Mouse (Mus musculus): ENCODE results near the gene Spaca4.
A peak's percentile ranks its signal among the peaks of the same experiment; 100 is the strongest.

Gene Spaca4

DNA sequence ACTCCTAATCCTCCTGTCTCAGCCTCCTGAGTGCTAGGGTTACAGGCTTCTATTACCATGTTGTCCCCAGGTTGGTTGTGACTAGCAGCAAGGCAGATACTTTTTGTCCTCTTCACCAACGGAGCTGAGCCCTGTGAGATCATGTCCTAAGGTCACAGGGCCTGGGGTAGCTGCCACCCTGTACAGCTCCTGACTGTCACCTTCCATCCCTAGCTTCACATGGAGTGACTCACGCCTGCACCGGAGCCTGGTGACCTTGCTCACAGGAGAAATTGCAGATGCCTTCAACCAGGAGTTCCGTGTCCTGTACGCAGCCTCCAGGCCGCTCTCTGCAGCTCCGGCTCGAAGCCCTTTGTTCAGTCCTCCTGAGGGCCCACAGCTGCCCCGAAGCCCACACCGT, 806 bp upstream of the Spaca4 start:
- DNase-seq (ENCODE audit: low spot score) = no peak

DNA sequence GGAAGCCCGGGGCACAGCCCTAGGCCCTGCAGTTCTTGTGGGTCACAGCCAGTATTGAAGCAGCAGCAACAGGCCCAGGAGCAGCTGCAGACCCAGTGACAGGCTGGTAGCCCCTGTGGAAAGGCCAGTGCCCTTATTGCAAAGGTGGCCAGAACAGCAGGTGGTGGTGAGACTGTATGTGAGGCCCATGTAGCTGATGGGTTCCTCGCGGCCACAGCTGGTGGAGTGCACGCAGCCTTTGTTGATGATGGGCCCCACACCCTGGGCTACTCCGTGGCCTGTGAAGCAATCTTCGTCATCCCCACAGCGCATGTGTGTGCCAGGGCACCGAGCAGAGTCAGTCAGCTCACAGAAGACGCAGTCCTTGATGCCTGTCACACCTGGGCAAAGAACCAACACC, 462 bp downstream of the Spaca4 start:
- no peak for DNase-seq (ENCODE audit: low spot score)

DNA sequence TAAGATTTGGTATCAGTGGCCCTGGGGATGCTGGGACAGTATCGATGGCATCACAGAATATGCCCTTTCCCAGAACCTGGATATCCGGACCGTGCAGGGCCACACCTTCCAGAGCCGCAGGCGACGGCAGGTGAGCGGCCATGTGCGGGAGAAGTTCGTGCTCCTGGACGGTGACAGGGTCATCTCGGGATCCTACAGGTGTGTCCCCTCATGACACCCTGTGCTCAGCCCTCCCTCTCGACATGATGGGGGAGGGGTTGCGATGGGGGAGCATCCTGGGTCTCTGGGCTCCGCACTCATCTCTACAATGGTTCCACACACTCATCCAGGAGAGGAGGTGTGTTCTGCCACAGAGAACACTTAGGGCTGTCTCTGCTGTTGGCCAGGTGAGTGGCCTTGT, 1.8 kb downstream of the Spaca4 start:
- DNase-seq (ENCODE audit: low spot score) = no peak

DNA sequence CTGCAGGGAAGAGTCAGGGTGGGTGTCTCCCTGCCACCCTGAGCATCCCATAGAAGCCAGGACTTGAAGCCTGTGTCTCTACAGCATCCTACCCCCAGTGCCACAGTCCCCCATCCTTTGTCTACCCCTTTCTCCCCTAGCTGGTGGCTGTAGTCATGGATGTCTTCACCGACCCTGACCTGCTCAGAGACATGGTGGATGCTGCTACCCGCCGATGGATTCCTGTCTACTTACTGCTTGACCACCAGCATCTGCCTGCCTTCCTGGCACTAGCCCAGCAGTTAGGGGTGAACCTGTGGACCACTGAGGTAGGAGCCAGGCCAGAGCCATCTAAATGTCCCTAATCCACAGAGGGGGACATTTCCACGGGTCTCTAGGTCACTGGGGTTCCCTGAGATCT, 2.3 kb downstream of the Spaca4 start:
- no peak for DNase-seq (ENCODE audit: low spot score)

DNA sequence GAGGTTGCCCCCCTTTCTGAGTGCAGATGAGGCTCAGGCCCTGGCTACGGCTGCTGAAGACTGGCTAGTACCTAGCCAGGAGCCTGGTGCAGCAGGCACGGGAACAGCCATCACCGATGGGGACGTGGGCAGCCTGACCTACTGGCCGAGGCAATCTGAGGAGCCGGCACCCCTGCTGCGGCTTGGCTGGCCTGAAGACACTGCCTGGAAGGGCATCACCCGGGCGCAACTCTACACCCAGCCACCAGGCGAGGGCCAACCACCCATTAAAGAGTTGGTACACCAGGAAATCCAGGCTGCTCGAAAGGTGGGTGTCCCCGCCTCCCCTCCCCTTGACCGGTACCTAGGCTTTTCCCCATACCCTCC, 3.3 kb downstream of the Spaca4 start:
- DNase-seq (ENCODE audit: low spot score) = no peak

DNA sequence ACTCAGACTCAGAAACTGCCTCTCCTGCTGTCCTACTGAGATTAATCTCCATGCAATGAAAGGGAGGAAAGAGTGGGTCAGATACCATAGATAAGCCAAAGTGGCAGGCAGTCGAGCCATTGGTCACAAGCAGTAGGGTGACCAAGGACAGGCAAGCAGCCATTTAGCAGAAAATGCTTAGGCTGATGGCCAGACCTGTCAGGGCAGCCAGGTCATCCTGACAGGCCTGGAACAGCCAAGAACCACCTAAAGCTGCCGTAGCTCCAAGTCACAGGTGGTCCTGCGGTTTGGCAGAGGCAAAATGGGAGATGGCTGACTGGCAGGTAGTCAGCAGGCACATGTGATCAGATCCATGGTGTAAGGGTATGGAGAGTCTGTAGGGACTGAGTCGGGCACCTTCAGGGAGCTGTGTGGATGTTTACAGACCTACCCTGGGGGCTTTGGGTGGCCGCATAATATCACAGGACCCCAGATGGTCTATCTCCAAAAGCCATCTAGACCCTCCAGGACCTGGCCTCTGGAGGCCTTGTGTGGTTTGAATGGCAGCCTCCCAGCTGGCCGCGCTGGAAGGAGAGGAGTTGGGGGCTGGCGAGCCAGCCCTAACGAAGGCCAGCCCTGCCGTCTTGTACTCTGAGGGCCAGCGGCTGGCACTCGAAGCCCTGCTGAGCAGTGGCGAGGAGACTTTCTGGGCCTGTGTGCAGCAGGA, 3.8 kb downstream of the Spaca4 start:
- no peak for DNase-seq (ENCODE audit: low spot score)

DNA sequence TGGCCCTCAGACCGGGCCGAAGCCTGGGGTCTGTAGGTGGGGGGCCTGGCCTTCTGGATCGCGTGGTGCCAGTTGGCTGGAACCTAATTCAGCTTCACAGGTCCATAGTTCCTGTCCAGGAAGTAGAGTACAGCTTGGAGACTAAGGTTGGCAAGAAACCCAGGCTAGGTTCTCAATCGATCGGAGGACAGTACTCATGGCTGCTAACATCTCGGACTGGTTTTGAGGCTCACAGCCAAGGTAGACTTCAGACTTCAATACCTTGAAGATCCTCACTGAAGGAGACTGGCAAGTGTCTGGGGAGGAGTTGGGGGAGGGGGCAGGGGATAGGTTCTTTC, 4.4 kb downstream of the Spaca4 start:
- no peak for DNase-seq (ENCODE audit: low spot score)

DNA sequence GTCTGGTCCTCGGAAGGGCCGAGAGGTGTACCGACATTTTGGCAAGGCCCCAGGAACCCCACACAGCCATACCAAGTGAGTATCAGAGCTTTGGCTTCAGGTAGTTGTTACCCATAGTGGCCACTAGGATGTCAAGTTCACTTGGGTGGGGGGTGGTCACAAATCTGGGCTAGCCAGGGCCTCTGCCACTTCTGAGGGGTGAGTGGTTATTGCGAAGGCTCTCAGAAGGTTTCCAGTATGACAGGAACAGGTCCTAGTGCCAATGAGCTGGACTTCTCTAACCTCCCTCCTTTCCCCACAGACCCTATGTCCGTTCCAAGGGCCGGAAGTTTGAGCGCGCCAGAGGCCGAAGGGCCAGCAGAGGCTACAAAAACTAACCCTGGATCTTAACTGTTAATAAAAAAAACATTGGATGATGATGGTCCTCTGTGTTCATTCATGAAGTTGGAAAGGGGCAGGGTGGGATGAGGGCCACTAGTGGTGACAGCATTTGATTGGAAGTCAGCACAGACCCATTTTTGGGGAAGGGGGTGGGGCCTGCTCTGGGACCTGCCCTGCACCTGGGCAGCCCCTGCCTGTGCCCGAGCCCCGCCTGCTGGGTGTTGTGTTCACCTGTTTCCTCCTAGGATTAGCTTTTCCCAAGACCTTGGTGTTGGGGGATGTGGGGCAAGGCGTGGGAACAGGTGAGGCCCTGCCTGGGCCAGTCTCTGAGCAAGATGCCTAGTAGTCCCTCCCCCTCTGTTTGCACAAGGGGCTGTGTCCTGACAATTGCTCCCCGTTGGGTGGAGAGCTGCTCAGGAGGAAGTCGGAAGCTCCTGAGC, 5.0 kb downstream of the Spaca4 start, which contains the start of gene Fam83e:
Gene Fam83e (plus strand): TSS at position 800 of the 821 bp plus-strand sequence.
- DNase-seq (ENCODE audit: low spot score) = no peak

DNA sequence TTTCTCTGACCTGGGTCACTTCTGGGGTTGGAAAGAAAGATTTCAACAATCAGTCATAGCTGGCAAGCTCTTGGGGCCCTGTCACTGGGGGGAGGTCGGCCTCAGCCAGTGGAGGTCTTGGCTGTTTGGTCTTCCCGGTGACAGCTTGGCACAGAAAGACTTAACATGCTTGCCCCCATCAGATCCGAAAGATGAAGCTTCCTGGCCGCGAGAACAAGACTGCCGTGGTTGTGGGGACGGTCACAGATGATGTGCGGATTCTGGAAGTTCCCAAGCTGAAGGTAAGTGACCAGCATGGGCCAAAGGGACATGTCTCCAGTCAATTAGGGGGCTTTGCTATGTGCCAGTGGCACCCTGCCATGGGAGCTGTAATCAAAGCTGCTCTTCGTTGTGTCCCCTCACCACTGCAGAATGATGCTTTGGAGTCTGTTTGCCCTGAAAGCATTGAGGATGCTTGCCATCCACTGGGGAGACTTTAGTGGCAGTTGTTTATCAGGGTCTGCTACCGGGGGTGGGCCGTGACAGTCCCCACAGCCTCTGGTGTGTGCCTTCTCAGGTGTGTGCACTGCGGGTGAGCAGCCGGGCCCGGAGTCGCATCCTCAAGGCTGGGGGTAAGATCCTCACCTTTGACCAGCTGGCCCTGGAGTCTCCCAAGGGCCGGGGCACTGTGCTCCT, 5.7 kb downstream of the Spaca4 start:
- DNase-seq (ENCODE audit: low spot score) = no peak

DNA sequence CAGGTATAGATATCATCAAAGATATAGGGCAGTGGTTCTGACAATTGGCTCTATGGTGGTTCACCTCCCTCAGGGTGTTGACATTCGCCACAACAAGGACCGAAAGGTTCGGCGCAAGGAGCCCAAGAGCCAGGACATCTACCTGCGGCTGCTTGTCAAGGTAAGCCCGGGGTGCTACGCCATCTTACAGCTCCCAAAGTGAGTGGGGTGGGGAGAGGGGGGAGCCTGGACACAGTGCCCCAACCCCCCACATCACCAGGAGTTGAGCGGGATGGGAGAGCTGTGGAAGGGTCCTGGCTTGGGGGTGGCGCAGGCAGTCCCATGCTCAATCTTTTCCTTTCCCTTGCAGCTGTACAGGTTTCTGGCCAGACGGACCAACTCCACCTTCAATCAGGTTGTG, 6.4 kb downstream of the Spaca4 start:
- no peak for DNase-seq (ENCODE audit: low spot score)

DNA sequence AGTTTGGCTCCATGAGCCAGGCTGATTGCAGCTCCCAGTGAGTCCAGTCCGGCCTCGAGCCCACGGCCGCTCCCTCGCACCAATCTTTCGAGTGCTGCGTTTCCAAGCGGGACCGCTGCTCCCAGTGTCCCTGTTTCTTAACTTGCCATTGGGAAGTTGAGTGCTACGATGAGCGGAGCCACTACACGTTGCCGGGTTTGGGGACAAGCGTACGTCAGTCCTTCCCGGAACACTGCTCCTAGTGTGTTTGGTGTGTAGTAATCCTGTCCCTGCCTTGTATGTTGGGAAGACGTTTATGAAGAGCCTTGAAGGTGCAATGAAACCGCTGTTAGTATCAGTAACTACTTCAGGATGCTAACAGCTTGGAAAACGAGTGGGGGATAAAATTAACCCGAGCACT, 7.3 kb downstream of the Spaca4 start:
- DNase-seq (ENCODE audit: low spot score) = no peak

DNA sequence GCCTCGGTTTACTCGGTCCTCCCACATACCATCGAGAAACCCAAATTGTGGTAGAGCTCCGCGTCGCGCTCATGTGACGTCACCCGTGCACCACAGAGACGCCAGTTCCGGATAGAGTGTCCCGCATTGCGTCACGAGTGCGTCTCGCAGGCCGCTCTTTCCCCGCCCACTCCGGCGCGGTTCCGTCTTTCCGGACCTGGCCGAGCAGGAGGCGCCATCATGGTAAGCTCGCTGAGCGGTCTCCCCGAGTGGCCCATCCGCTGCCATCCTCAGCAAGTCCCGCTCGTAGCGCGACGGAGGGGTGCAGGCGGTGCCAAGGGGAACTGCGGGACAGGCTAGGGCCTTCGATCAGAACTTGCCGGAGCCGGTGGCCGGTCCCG, 7.7 kb downstream of the Spaca4 start, which contains the start of gene Sphk2:
Gene Sphk2 (minus strand): TSS at position 85 of the 380 bp plus-strand sequence.
- peak; percentile 98 for DNase-seq (ENCODE audit: low spot score)

DNA sequence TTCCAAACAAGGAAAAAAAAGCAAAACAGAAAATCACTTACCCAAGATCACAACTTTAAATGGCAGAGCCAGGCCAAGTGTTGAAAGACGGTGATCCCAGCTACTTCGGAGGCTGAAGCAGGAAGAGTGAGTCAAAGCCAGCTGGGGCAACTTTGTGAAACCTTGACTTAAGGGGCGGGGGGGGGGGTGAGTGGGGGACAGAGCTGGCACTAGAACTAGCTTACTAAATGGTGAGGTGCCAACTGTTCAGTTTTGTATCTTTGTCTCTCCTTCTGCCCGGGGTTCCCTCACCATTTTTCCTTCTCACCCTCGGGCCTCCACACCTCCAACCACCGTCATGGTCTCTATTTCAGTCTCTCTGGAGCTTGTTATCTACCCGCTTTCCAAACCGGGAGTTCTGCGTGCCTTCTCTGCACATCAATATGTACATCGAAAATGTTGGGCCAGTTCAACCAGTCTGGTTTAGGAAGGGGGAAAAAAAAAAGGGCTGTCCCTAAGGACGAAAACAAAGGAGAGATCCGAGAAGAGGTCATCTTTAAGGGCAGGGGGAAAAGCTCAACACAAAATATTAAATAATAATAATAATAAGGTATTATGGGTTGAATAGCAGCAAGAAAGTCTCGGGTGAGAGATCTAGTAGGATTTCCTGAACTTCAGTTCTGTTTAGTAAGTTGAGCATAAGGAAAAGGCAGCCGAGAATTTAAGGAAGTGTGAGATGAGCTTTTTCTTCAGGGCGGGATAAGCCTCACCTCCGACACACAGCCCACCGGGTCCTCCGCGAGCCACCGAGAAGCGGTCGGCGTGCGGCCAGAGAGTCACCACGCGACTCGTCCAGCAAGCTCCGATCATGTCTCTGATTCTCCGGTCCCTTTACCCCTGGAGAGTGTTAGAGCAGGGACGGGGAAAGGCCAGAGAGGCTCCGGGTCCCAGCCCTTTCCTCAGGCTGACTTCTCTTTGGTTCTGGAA, 8.4 kb downstream of the Spaca4 start:
- no peak for DNase-seq (ENCODE audit: low spot score)

DNA sequence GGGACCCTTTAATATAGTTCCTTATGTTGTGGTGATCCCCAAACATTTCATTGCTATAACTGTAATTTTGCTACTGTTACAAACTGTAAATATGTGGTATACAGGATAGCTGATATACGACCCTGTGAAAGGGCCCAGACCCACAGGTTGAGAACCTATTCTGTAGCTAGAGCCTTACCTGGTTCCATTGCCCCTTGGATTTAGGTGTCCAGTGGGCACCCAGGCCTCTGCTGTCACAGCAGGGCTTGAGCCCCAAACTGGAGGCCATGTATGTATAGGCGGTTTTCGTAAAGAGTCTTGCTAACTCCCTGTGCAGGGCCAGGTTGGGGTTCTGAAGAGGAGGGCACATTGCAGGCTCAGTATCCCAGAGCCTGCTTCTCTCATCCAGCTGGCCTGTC, 9.2 kb downstream of the Spaca4 start:
- DNase-seq (ENCODE audit: low spot score) = no peak

DNA sequence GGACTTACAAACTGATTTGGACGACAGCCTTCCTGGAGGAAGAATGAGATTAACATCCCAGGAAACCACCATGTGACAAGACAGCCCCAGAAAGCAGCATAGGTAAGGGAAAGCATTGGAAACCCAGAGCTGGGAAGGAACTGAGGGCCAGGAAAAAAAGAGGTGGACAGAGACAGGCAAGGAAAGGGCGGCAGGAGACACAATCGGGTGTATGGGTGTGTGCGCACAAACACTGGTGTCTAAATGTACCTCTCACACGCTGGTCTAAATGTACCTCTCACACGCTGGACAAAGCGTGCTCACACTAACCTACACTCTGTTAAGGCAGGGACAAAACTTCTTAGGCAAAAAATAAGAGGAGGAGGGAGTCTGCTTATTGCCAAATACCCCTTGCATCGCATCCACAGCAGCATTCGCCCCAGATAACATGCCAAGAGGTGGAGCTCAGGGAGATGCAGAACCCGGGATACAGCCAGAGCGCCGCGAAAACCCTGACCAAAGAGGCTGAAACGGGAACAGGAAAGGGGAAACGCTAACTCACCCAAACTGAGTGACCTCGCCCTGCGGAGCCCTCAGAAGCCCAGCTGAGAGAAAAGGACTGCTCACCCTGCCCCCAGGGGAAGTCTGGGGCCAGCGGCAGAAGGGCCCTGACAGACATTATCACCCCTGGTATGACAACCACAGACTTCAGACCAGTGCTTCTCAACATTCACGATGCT, 9.7 kb downstream of the Spaca4 start:
- DNase-seq (ENCODE audit: low spot score) = no peak

DNA sequence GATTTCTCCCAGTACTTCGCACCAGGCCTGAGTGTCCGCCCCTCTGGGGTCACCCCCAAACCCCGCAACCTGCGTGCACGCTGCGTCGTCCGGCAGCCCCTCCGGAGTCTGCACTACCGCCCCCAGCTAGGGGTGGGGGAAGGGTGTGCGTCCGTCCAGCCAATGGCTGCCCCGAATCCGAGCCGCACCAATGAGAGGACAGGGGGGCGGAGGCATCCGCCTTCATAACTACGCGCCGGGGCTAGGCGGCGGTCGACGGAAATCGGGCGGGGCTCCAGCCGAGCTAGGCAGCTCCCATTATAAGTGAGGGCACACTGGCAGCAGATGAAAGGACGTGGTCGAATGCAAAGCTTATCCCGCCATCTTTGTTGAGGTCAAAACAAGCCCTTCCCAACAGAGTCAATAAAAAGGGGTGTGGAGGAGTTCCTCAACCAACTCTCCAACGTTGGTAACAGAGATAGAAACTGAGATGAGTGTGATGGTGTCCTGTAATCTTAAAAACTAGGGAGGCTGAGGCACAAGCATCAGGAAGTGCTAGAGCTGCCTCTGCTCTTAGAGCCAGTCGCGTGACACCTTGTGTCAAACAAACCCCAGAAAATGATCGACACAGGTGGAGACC, 10.4 kb downstream of the Spaca4 start, which contains the start of gene Rpl18:
Gene Rpl18 (plus strand): TSS at position 368 of the 619 bp plus-strand sequence.
- DNase-seq (ENCODE audit: low spot score) = peak; percentile 98

DNA sequence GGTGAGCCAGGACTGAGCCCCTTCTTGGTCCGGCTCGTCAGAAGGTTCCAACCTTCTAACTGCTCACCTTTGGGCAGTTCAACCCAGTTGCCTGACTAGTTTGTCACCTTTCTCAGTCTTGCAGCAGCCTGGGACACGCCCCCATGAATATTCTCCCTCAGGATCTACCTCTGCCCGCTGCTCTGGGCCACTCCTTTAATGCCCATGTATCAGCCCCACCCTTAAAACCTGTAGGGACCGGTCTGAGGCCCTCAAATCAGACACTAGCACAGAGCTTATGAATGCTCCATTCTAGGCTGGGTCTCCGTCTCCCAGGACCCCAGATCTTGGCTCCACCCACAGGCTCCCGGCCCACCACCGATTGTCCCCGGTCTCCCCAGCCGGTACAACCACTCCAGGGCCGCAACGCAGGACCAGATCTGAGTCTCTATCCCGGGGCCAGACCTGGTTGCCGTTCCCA, 11.0 kb downstream of the Spaca4 start:
- DNase-seq (ENCODE audit: low spot score) = no peak

DNA sequence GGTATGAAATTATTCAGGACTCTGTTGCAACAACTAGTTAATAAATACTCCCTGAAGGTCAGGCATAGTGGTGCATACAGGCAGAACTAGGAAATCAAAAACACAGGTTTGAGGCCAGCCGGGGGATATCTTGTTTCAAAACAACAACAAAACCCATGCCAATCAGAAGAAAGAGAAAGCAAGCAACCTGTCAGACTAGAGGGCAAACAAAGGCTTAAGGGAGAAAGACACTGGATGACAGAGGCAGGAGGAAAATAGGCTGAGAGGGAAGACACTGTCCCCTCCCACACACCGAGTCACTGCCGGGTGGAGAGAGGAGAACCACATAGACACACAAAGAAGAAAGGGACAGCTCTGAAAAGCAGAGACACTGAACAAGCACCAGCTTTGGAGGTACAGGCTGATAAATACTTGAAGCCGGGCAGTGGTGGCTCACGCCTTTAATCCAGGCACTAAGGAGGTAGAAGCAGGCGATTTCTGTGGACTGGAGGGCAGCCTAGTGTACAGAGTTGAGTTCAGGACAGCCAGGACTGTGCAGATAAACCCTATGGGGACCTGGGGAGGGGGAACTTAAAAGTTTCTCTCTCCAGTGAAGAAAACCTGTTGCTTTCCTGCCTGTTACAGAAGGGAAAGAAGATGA, 11.6 kb downstream of the Spaca4 start:
- no peak for DNase-seq (ENCODE audit: low spot score)

DNA sequence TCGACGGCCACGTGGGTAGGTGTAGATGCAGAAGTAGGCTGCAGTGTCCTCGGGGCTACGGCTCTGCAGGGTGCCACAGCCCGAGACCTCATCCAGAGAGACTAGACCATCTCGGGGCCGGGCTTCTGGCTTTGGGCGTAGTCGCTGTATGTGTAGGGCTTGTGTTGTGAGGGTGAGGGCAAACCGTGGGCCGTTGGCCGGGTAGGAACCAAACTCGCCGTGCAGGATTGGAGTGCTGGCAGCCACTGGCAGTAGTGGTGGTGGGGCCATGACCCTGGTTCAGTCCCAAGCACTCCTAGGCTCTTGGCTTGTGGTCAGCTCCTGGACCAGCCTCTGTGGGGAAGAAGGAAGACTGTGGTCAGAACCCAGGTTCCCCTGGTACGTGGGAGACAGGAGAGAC, 12.2 kb downstream of the Spaca4 start:
- no peak for DNase-seq (ENCODE audit: low spot score)

All from T-cell, adult 2 months (primary cell).